Mouse (Mus musculus): ENCODE measurements around the gene Ngb. TPM values are rescaled to one million over a fixed set of nuclear protein-coding genes. Genes with fewer than 3 reads are reported as not detected.

Gene Ngb
- polyA plus RNA-seq, 1 experiment = not detected

GRCm38 (mm10) chr12:87076610-87077009, 25.7 kb downstream of the Ngb start:
- Histone ChIP-seq H3K36me3 (ENCODE audit: control insufficient read depth) (no peaks in the 10 kb centered on the region), H3K4me3 (replicated peaks) (no peak overlapping the region), H3K27me3 (ENCODE audit: control insufficient read depth) (no peaks in the 10 kb centered on the region), H3K4me1 (ENCODE audit: control insufficient read depth) (no peaks in the 10 kb centered on the region), H3K9me3 (ENCODE audit: control insufficient read depth, low read length) (no peaks in the 10 kb centered on the region)
- no peak for TF ChIP-seq GATA1 (IDR thresholded peaks at IDR 0.05; ENCODE audit: low read length)
- TF ChIP-seq TAL1 (IDR thresholded peaks at IDR 0.05; ENCODE audit: low read length) = no peak

DNA sequence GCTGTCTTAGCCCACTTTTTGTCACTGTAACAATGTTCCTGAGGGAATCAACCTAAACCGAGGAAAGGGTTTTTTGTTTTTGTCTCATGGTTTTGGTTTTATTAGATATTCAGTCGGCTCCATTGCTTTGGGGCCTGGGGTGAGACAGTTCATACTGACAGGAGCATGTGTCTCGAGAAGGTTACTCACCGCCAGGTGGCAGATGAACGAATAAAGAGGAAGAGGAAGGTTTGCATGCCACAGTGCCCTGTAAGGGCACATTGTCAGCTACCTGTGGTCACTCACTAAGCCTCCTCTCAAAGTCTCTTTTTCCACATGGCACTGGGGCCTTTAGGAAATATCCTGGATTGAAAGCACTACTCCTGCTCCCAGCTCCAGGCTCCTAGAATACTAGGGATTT, 31.8 kb downstream of the Ngb start:
- Histone ChIP-seq H3K4me3 (replicated peaks) (no peak overlapping the region), H3K27me3 (ENCODE audit: control insufficient read depth) (no peaks in the 10 kb centered on the region), H3K4me1 (ENCODE audit: control insufficient read depth) (no peaks in the 10 kb centered on the region), H3K9me3 (ENCODE audit: control insufficient read depth, low read length) (no peaks in the 10 kb centered on the region), H3K36me3 (ENCODE audit: control insufficient read depth) (no peaks in the 10 kb centered on the region)
- TF ChIP-seq GATA1 (IDR thresholded peaks at IDR 0.05; ENCODE audit: low read length) (no peak), TAL1 (IDR thresholded peaks at IDR 0.05; ENCODE audit: low read length) (no peak)

DNA sequence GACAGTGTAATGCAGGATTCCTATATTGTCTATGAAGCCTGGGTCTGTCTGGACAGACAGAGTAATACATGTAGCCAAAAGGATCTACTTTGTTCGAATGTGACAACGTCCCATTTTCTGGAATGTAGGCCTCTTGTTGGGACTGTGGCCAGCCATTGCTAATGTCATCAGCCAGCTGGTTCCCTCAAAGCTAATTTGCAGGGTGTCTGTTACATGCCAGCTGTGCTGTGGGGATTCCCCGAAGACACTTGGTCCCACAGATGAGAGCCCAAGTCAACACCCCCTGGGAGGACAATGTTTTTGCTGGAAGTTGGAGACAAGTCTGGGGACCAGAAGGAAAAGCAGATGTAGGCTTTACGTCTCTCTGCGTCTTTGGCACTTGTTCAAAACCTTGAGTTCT, 35.9 kb downstream of the Ngb start:
- Histone ChIP-seq H3K27me3 (ENCODE audit: control insufficient read depth) (no peaks in the 10 kb centered on the region), H3K4me3 (replicated peaks) (no peak overlapping the region), H3K9me3 (ENCODE audit: control insufficient read depth, low read length) (no peaks in the 10 kb centered on the region), H3K4me1 (ENCODE audit: control insufficient read depth) (no peaks in the 10 kb centered on the region), H3K36me3 (ENCODE audit: control insufficient read depth) (no peaks in the 10 kb centered on the region)
- TF ChIP-seq TAL1 (IDR thresholded peaks at IDR 0.05; ENCODE audit: low read length) (no peak), GATA1 (IDR thresholded peaks at IDR 0.05; ENCODE audit: low read length) (no peak)

GRCm38 (mm10) chr12:87065446-87065845, 36.9 kb downstream of the Ngb start:
- Histone ChIP-seq H3K9me3 (ENCODE audit: control insufficient read depth, low read length) (no peaks in the 10 kb centered on the region), H3K27me3 (ENCODE audit: control insufficient read depth) (no peaks in the 10 kb centered on the region), H3K36me3 (ENCODE audit: control insufficient read depth) (no peaks in the 10 kb centered on the region), H3K4me1 (ENCODE audit: control insufficient read depth) (no peaks in the 10 kb centered on the region), H3K4me3 (replicated peaks) (no peak overlapping the region)
- no peak for TF ChIP-seq GATA1 (IDR thresholded peaks at IDR 0.05; ENCODE audit: low read length)
- TF ChIP-seq TAL1 (IDR thresholded peaks at IDR 0.05; ENCODE audit: low read length) = no peak

- Histone ChIP-seq H3K36me3 (ENCODE audit: control insufficient read depth) (no peaks in the 10 kb centered on the region), H3K9me3 (ENCODE audit: control insufficient read depth, low read length) (no peaks in the 10 kb centered on the region), H3K4me1 (ENCODE audit: control insufficient read depth) (no peaks in the 10 kb centered on the region), H3K27me3 (ENCODE audit: control insufficient read depth) (no peaks in the 10 kb centered on the region; the same call in 1 of the 2 replicates), H3K4me3 (replicated peaks) (no peak overlapping the region)
- TF ChIP-seq GATA1 (IDR thresholded peaks at IDR 0.05; ENCODE audit: low read length) (no peak), TAL1 (IDR thresholded peaks at IDR 0.05; ENCODE audit: low read length) (no peak)
These were observed 45.3 kb downstream of the Ngb start for GRCm38 (mm10) chr12:87057066-87057465.

- no peaks in the 10 kb centered on the region for H3K9me3 ChIP-seq (ENCODE audit: control insufficient read depth, low read length)
- H3K4me3 ChIP-seq (replicated peaks) = no peak overlapping the region
- H3K27me3 ChIP-seq (ENCODE audit: control insufficient read depth) = no peaks in the 10 kb centered on the region; the same call in 1 of the 2 replicates
- no peaks in the 10 kb centered on the region for H3K36me3 ChIP-seq (ENCODE audit: control insufficient read depth)
- no peaks in the 10 kb centered on the region for H3K4me1 ChIP-seq (ENCODE audit: control insufficient read depth)
- no peak for TF ChIP-seq GATA1 (IDR thresholded peaks at IDR 0.05; ENCODE audit: low read length)
- no peak for TF ChIP-seq TAL1 (IDR thresholded peaks at IDR 0.05; ENCODE audit: low read length)
These were observed 47.5 kb downstream of the Ngb start for GRCm38 (mm10) chr12:87054873-87055272.

DNA sequence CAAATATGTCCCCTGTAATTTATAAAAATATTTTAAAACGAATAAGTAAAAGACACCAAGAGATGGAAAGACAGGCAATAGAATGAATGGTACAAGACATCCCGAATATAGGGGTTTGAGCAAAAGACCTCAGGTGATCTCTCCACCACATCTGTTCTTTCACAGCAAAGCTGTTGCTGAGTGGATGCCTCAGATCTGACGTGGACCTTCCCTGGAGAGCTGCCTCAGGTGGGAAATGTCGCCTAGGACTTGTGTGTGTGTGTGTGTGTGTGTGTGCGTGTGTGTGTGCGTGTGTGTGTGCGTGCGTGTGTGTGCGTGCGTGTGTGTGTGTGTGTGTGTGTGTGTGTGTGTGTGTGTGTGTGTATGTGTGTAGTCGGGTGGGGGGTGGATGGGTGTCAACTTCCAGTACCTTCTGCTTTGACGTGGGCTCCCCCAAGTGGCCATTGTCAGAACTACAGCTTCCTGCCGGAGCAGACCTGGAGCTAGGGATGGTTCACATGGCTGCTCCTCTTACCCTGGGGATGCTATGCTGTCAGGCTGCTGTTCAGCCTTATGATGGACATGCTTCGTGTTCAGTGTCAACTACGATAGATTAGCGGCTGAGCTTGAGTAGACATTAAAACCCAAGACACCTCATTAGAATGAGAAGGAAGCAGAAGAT, 49.5 kb downstream of the Ngb start:
- H3K9me3 ChIP-seq (ENCODE audit: control insufficient read depth, low read length) = no peaks in the 10 kb centered on the region
- no peaks in the 10 kb centered on the region; the same call in 1 of the 2 replicates for H3K27me3 ChIP-seq (ENCODE audit: control insufficient read depth)
- H3K36me3 ChIP-seq (ENCODE audit: control insufficient read depth) = no peaks in the 10 kb centered on the region
- H3K4me1 ChIP-seq (ENCODE audit: control insufficient read depth) = no peaks in the 10 kb centered on the region
- TF ChIP-seq GATA1 (IDR thresholded peaks at IDR 0.05; ENCODE audit: low read length) = no peak
- no peak for TF ChIP-seq TAL1 (IDR thresholded peaks at IDR 0.05; ENCODE audit: low read length)
- H3K4me3 ChIP-seq (replicated peaks) = no peak overlapping the region

DNA sequence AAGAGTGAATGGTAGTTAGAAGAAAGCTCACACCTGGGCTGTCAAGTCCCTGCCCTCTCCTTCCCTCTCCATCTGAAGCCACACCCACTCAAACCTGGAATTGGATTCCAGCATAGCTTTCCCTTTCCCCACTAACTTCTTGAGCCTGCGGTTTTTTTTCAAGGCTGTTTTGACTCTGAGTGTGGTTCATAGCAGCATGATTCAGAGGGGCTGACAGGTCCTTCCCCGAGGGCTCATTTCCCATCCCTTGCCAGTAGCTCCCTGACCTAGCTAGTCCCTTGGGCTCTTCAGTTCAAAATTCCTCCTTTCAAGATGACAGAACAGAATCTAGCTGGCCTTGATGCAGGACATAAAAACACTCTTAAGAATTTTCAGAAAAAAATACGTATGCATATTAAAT, 54.8 kb downstream of the Ngb start:
- TF ChIP-seq TAL1 (IDR thresholded peaks at IDR 0.05; ENCODE audit: low read length) (no peak), GATA1 (IDR thresholded peaks at IDR 0.05; ENCODE audit: low read length) (no peak)
- no peak overlapping the region for H3K4me3 ChIP-seq (replicated peaks)
- no peaks in the 10 kb centered on the region for H3K27me3 ChIP-seq (ENCODE audit: control insufficient read depth)

More for the DNA sequence above, 54.8 kb downstream of the Ngb start:
- Histone ChIP-seq H3K36me3 (ENCODE audit: control insufficient read depth) (no peaks in the 10 kb centered on the region), H3K4me1 (ENCODE audit: control insufficient read depth) (no peaks in the 10 kb centered on the region), H3K9me3 (ENCODE audit: control insufficient read depth, low read length) (no peaks in the 10 kb centered on the region)

Other genes with a start within 250 kb of the Ngb start
- gene Irf2bpl, start 217.7 kb downstream of the Ngb start, polyA plus RNA-seq (2012) = 0.04 and 0.05 TPM in 2 replicates
- gene Cipc, start 155.5 kb downstream of the Ngb start, polyA plus RNA-seq (2012) = 0.42 and 0.61 TPM in 2 replicates
- gene Zdhhc22, start 112.1 kb downstream of the Ngb start, polyA plus RNA-seq (2012) = not detected in 2 replicates
- gene Tmem63c, start 81.2 kb downstream of the Ngb start, polyA plus RNA-seq (2012) = not detected in 2 replicates
- gene Gstz1, start 44.6 kb upstream of the Ngb start, polyA plus RNA-seq (2012) = 0.29 and 0.41 TPM in 2 replicates
- gene Pomt2, start 45.4 kb upstream of the Ngb start, polyA plus RNA-seq (2012) = 0.09 and 0.11 TPM in 2 replicates
- gene Samd15, start 97.2 kb upstream of the Ngb start, polyA plus RNA-seq (2012) = not detected in 2 replicates
- gene Tmed8, start 97.9 kb upstream of the Ngb start, polyA plus RNA-seq (2012) = 0.01 and 0.02 TPM in 2 replicates
- 0.03 TPM in 1 of 2 replicates, not detected in the other for gene Noxred1, start 136.2 kb upstream of the Ngb start, polyA plus RNA-seq (2012)
- gene Vipas39, start 163.7 kb upstream of the Ngb start, polyA plus RNA-seq (2012) = 0.06 TPM in 1 of 2 replicates, not detected in the other
- gene Ahsa1, start 163.9 kb upstream of the Ngb start, polyA plus RNA-seq (2012) = 12.6 and 13.5 TPM in 2 replicates
- gene Ism2, start 197.2 kb upstream of the Ngb start, polyA plus RNA-seq (2012) = not detected in 2 replicates

All from erythroblast, embryonic 14.5 days (primary cell).